Mouse (Mus musculus) mesoderm, embryonic 11.5 days (tissue): ENCODE measurements at regions not wholly inside any gene's neighbourhood (a gene's known extent, or its start where the extent isn't known, plus 50 kb on each side); places are given as distances from the start of the nearest gene placed in this dataset.
A peak's percentile ranks its signal among the peaks of the same experiment; 100 is the strongest.

Experiments
- DNase-seq: peaks from one replicate; pipeline ENCODE4 v3.0.0-alpha.2; 2012; ENCODE audit warnings: low read depth, low spot score

GRCm38 (mm10) chr1:191486766-191487165 lies 83.7 kb upstream of the Ppp2r5a start:
- DNase-seq: no peak

GRCm38 (mm10) chr1:191484726-191485425 lies 81.8 kb upstream of the Ppp2r5a start:
- DNase-seq: no peak

- DNase-seq: no peak
These were observed 76.9 kb upstream of the Ppp2r5a start for GRCm38 (mm10) chr1:191479906-191480379.

- no peak for DNase-seq
These were observed 69.5 kb upstream of the Ppp2r5a start for GRCm38 (mm10) chr1:191472551-191472950.

GRCm38 (mm10) chr1:191471489-191471888 lies 68.4 kb upstream of the Ppp2r5a start:
- DNase-seq: no peak

GRCm38 (mm10) chr1:191470190-191470985 lies 67.3 kb upstream of the Ppp2r5a start:
- no peak for DNase-seq

GRCm38 (mm10) chr1:191468837-191469529 lies 65.9 kb upstream of the Ppp2r5a start:
- no peak for DNase-seq

- DNase-seq: no peak
These were observed 63.2 kb upstream of the Ppp2r5a start for GRCm38 (mm10) chr1:191466261-191466660.

GRCm38 (mm10) chr1:191465723-191466122 lies 62.7 kb upstream of the Ppp2r5a start:
- DNase-seq: no peak

- no peak for DNase-seq
These were observed 62.1 kb upstream of the Ppp2r5a start for GRCm38 (mm10) chr1:191465170-191465569.

GRCm38 (mm10) chr1:191461811-191462491 lies 58.9 kb upstream of the Ppp2r5a start:
- peak; percentile 55 for DNase-seq

GRCm38 (mm10) chr1:191459066-191459465 lies 56.0 kb upstream of the Ppp2r5a start:
- DNase-seq: no peak

GRCm38 (mm10) chr1:191458292-191458691 lies 55.2 kb upstream of the Ppp2r5a start:
- DNase-seq: no peak

- no peak for DNase-seq
These were observed 54.0 kb upstream of the Ppp2r5a start for GRCm38 (mm10) chr1:191457103-191457502.

GRCm38 (mm10) chr1:191454604-191455003 lies 51.5 kb upstream of the Ppp2r5a start:
- no peak for DNase-seq

- no peak for DNase-seq
These were observed 50.5 kb upstream of the Ppp2r5a start for GRCm38 (mm10) chr1:191453589-191453988.
